Mouse (Mus musculus): Measurements from ENCODE around the gene Them4. TPM values are rescaled to one million over a fixed set of nuclear protein-coding genes. Genes with fewer than 3 reads are reported as not detected.
A peak's percentile ranks its signal among the peaks of the same experiment; 100 is the strongest.

The Them4 gene
- polyA plus RNA-seq, 1 experiment from 2014 or later: 57.5 TPM

- WGBS: 0% methylated on average over 3 of the region's 3 CpGs
- Histone ChIP-seq H3K4me2 (ENCODE audit: low read length) (peak overlapping the region; percentile 20), H3K4me1 (ENCODE audit: control insufficient read depth, insufficient read depth, low read length) (peaks cover 9% of the 10 kb centered on the region), H3K4me3 (replicated peaks; ENCODE audit: low read depth, low read length) (no peak overlapping the region), H3K27ac (replicated peaks; ENCODE audit: low read depth, low read length) (no peak overlapping the region), H3K27me3 (ENCODE audit: control insufficient read depth, insufficient read depth, low read length) (peaks cover 3% of the 10 kb centered on the region; the same call in 1 of the 2 replicates), H3K9me3 (ENCODE audit: control insufficient read depth, low read length) (no peaks in the 10 kb centered on the region), H3K9ac (replicated peaks; ENCODE audit: low read length) (no peak overlapping the region), H3K36me3 (ENCODE audit: control insufficient read depth, insufficient read depth, low read length) (no peaks in the 10 kb centered on the region)
- 0 out of 2 replicates have a peak, but pooled peaks have one; percentile 5 for ATAC-seq (ENCODE audit: low FRiP score, low TSS enrichment)
- no peak for DNase-seq
These were observed 62.1 kb downstream of the Them4 start for GRCm38 (mm10) chr3:94372038-94372437.

GRCm38 (mm10) chr3:94372641-94373040 lies 62.8 kb downstream of the Them4 start, which contains the start of gene Rorc:
TSS of gene Rorc (plus strand) at chr3:94372794.
- ATAC-seq (ENCODE audit: low FRiP score, low TSS enrichment) (no peak; the same call in 1 of the 2 replicates), DNase-seq (no peak)
- Histone ChIP-seq H3K4me3 (replicated peaks; ENCODE audit: low read depth, low read length) (no peak within 1 kb of the TSS), H3K4me2 (ENCODE audit: low read length) (peak within 1 kb of the TSS; percentile 38), H3K9me3 (ENCODE audit: control insufficient read depth, low read length) (no peaks in the 10 kb centered on the region), H3K9ac (replicated peaks; ENCODE audit: low read length) (no peak within 1 kb of the TSS; the same call in 1 of the 2 replicates), H3K36me3 (ENCODE audit: control insufficient read depth, insufficient read depth, low read length) (no peaks in the 10 kb centered on the region), H3K27ac (replicated peaks; ENCODE audit: low read depth, low read length) (no peak within 1 kb of the TSS), H3K27me3 (ENCODE audit: control insufficient read depth, insufficient read depth, low read length) (peaks cover 3% of the 10 kb centered on the region; the same call in 1 of the 2 replicates), H3K4me1 (ENCODE audit: control insufficient read depth, insufficient read depth, low read length) (peaks cover 9% of the 10 kb centered on the region)
- 19% methylated on average over 5 of the region's 5 CpGs for WGBS

- Histone ChIP-seq H3K27ac (replicated peaks; ENCODE audit: low read depth, low read length) (no peak overlapping the region), H3K4me1 (ENCODE audit: control insufficient read depth, insufficient read depth, low read length) (peaks cover 9% of the 10 kb centered on the region), H3K27me3 (ENCODE audit: control insufficient read depth, insufficient read depth, low read length) (peaks cover 3% of the 10 kb centered on the region; the same call in 1 of the 2 replicates), H3K36me3 (ENCODE audit: control insufficient read depth, insufficient read depth, low read length) (no peaks in the 10 kb centered on the region), H3K9me3 (ENCODE audit: control insufficient read depth, low read length) (no peaks in the 10 kb centered on the region), H3K4me2 (ENCODE audit: low read length) (peak overlapping the region; percentile 38), H3K9ac (replicated peaks; ENCODE audit: low read length) (no peak overlapping the region; the same call in 1 of the 2 replicates), H3K4me3 (replicated peaks; ENCODE audit: low read depth, low read length) (no peak overlapping the region)
- WGBS: 4% methylated on average over 10 of the region's 10 CpGs
- ATAC-seq (ENCODE audit: low FRiP score, low TSS enrichment): 0 out of 2 replicates have a peak, but pooled peaks have one; percentile 19
- DNase-seq: peak; percentile 33
These were observed 63.2 kb downstream of the Them4 start for GRCm38 (mm10) chr3:94373090-94373489.

- H3K4me3 ChIP-seq (replicated peaks; ENCODE audit: low read depth, low read length): no peak overlapping the region
- 0% methylated on average over 5 of the region's 5 CpGs for WGBS
- H3K4me2 ChIP-seq (ENCODE audit: low read length): peak overlapping the region; percentile 38
- no peak overlapping the region for H3K9ac ChIP-seq (replicated peaks; ENCODE audit: low read length)
- H3K9me3 ChIP-seq (ENCODE audit: control insufficient read depth, low read length): no peaks in the 10 kb centered on the region
- H3K27ac ChIP-seq (replicated peaks; ENCODE audit: low read depth, low read length): no peak overlapping the region
- H3K36me3 ChIP-seq (ENCODE audit: control insufficient read depth, insufficient read depth, low read length): no peaks in the 10 kb centered on the region
- H3K27me3 ChIP-seq (ENCODE audit: control insufficient read depth, insufficient read depth, low read length): peaks cover 3% of the 10 kb centered on the region; the same call in 1 of the 2 replicates
- ATAC-seq (ENCODE audit: low FRiP score, low TSS enrichment) (peak; percentile 37; the same call in 1 of the 2 replicates), DNase-seq (peak; percentile 59)
- H3K4me1 ChIP-seq (ENCODE audit: control insufficient read depth, insufficient read depth, low read length): peaks cover 9% of the 10 kb centered on the region
These were observed 63.7 kb downstream of the Them4 start for GRCm38 (mm10) chr3:94373597-94374011.

- Histone ChIP-seq H3K36me3 (ENCODE audit: control insufficient read depth, insufficient read depth, low read length) (no peaks in the 10 kb centered on the region), H3K4me1 (ENCODE audit: control insufficient read depth, insufficient read depth, low read length) (peaks cover 9% of the 10 kb centered on the region), H3K4me3 (replicated peaks; ENCODE audit: low read depth, low read length) (no peak overlapping the region), H3K4me2 (ENCODE audit: low read length) (no peak overlapping the region), H3K9ac (replicated peaks; ENCODE audit: low read length) (no peak overlapping the region), H3K27ac (replicated peaks; ENCODE audit: low read depth, low read length) (no peak overlapping the region), H3K27me3 (ENCODE audit: control insufficient read depth, insufficient read depth, low read length) (peaks cover 3% of the 10 kb centered on the region; the same call in 1 of the 2 replicates), H3K9me3 (ENCODE audit: control insufficient read depth, low read length) (no peaks in the 10 kb centered on the region)
- no peak for ATAC-seq (ENCODE audit: low FRiP score, low TSS enrichment)
- DNase-seq: no peak
These were observed 64.7 kb downstream of the Them4 start for GRCm38 (mm10) chr3:94374636-94375035.

GRCm38 (mm10) chr3:94375146-94375545 lies 65.3 kb downstream of the Them4 start:
- Histone ChIP-seq H3K4me3 (replicated peaks; ENCODE audit: low read depth, low read length) (no peak overlapping the region), H3K27ac (replicated peaks; ENCODE audit: low read depth, low read length) (no peak overlapping the region), H3K27me3 (ENCODE audit: control insufficient read depth, insufficient read depth, low read length) (peaks cover 3% of the 10 kb centered on the region; the same call in 1 of the 2 replicates), H3K9ac (replicated peaks; ENCODE audit: low read length) (no peak overlapping the region), H3K4me2 (ENCODE audit: low read length) (no peak overlapping the region), H3K4me1 (ENCODE audit: control insufficient read depth, insufficient read depth, low read length) (peaks cover 9% of the 10 kb centered on the region), H3K36me3 (ENCODE audit: control insufficient read depth, insufficient read depth, low read length) (no peaks in the 10 kb centered on the region), H3K9me3 (ENCODE audit: control insufficient read depth, low read length) (no peaks in the 10 kb centered on the region)
- no peak for DNase-seq
- WGBS: 83% methylated on average over 2 of the region's 2 CpGs
- ATAC-seq (ENCODE audit: low FRiP score, low TSS enrichment): no peak

- Histone ChIP-seq H3K9me3 (ENCODE audit: control insufficient read depth, low read length) (no peaks in the 10 kb centered on the region), H3K27ac (replicated peaks; ENCODE audit: low read depth, low read length) (no peak overlapping the region), H3K9ac (replicated peaks; ENCODE audit: low read length) (no peak overlapping the region), H3K4me3 (replicated peaks; ENCODE audit: low read depth, low read length) (no peak overlapping the region), H3K36me3 (ENCODE audit: control insufficient read depth, insufficient read depth, low read length) (no peaks in the 10 kb centered on the region), H3K27me3 (ENCODE audit: control insufficient read depth, insufficient read depth, low read length) (peaks cover 3% of the 10 kb centered on the region; the same call in 1 of the 2 replicates), H3K4me1 (ENCODE audit: control insufficient read depth, insufficient read depth, low read length) (peaks cover 9% of the 10 kb centered on the region), H3K4me2 (ENCODE audit: low read length) (no peak overlapping the region)
- DNase-seq (no peak), ATAC-seq (ENCODE audit: low FRiP score, low TSS enrichment) (no peak)
- 47% methylated on average over 5 of the region's 5 CpGs for WGBS
These were observed 66.0 kb downstream of the Them4 start for GRCm38 (mm10) chr3:94375861-94376260.

GRCm38 (mm10) chr3:94377028-94377923 lies 67.4 kb downstream of the Them4 start:
- Histone ChIP-seq H3K4me2 (ENCODE audit: low read length) (no peak overlapping the region), H3K4me3 (replicated peaks; ENCODE audit: low read depth, low read length) (no peak overlapping the region), H3K9me3 (ENCODE audit: control insufficient read depth, low read length) (no peaks in the 10 kb centered on the region), H3K27me3 (ENCODE audit: control insufficient read depth, insufficient read depth, low read length) (peaks cover 3% of the 10 kb centered on the region; the same call in 1 of the 2 replicates), H3K4me1 (ENCODE audit: control insufficient read depth, insufficient read depth, low read length) (peaks cover 9% of the 10 kb centered on the region), H3K9ac (replicated peaks; ENCODE audit: low read length) (no peak overlapping the region), H3K27ac (replicated peaks; ENCODE audit: low read depth, low read length) (no peak overlapping the region), H3K36me3 (ENCODE audit: control insufficient read depth, insufficient read depth, low read length) (no peaks in the 10 kb centered on the region)
- ATAC-seq (ENCODE audit: low FRiP score, low TSS enrichment): no peak
- DNase-seq: no peak
- 21% methylated on average over 13 of the region's 13 CpGs for WGBS

Measured in midbrain, embryonic 14.5 days (tissue).